Mouse (Mus musculus): ENCODE measurements at regions not wholly inside any gene's neighbourhood (a gene's known extent, or its start where the extent isn't known, plus 50 kb on each side); places are given as distances from the start of the nearest gene placed in this dataset.

DNA sequence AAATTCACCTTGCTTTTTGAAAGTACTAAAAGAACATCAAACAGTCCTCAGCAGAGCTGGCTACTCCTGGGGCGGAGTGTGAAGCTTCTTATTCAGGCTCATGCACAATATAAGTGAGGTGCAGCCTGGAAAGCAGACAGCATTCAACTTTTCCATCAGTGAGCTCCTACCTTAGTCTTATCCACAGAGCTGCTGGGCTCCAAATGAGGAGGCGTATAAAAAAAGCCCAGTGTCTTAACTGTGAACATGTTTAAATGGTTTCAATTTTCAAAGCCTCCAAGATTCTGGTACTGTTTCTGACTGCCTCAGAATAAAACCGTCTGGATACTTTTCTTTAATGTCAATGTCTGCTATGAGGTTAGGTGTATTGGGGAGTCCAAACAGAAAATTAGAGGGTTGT is 310.5 kb downstream of the Icos start:
- 77% methylated on average over 3 of the region's 3 CpGs for WGBS
- H3K27ac ChIP-seq (ENCODE audit: low read depth, low read length): no peak overlapping the region
- no peak overlapping the region for H3K9ac ChIP-seq (ENCODE audit: low read depth, low read length)
- no peaks in the 10 kb centered on the region for H3K36me3 ChIP-seq (ENCODE audit: control insufficient read depth, insufficient read depth, low read length)
- 0 out of 2 replicates have a peak, but pooled peaks cover 3% of the 10 kb centered on the region for H3K9me3 ChIP-seq (ENCODE audit: control insufficient read depth, low read length)
- no peak overlapping the region for H3K4me3 ChIP-seq (ENCODE audit: low read depth, low read length)
- no peak overlapping the region for H3K4me2 ChIP-seq
- H3K27me3 ChIP-seq (replicated peaks; ENCODE audit: control insufficient read depth, insufficient read depth, low read length): no peaks in the 10 kb centered on the region
- ATAC-seq (replicated peaks; ENCODE audit: low FRiP score) (no peak), DNase-seq (ENCODE audit: low spot score) (no peak)
- no peaks in the 10 kb centered on the region for H3K4me1 ChIP-seq (replicated peaks; ENCODE audit: control insufficient read depth, insufficient read depth, low read length)

DNA sequence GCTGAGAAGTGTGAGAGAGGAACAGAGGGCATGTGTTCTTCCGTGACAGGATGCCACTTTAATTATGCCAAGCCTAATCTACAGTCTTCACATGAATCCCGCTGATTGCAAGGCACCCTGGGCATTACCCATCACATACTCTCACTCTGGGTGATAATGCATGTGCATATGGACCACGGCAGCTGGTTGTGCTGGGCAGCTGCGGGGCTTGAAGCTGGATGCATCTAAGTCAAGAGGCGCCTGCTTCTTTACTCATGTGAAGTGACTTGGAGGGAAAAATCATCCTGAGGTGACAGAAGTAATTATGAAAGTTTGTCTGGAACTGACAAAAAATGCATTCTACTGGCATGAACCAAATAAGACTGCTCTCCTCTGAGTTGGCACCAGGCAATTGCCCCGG is 311.2 kb downstream of the Icos start:
- Histone ChIP-seq H3K9me3 (ENCODE audit: control insufficient read depth, low read length) (0 out of 2 replicates have a peak, but pooled peaks cover 3% of the 10 kb centered on the region), H3K4me1 (replicated peaks; ENCODE audit: control insufficient read depth, insufficient read depth, low read length) (no peaks in the 10 kb centered on the region), H3K27me3 (replicated peaks; ENCODE audit: control insufficient read depth, insufficient read depth, low read length) (no peaks in the 10 kb centered on the region), H3K4me3 (ENCODE audit: low read depth, low read length) (no peak overlapping the region), H3K4me2 (no peak overlapping the region), H3K27ac (ENCODE audit: low read depth, low read length) (no peak overlapping the region), H3K9ac (ENCODE audit: low read depth, low read length) (no peak overlapping the region), H3K36me3 (ENCODE audit: control insufficient read depth, insufficient read depth, low read length) (no peaks in the 10 kb centered on the region)
- ATAC-seq (replicated peaks; ENCODE audit: low FRiP score): no peak
- WGBS: 81% methylated on average over 6 of the region's 6 CpGs
- DNase-seq (ENCODE audit: low spot score): no peak

DNA sequence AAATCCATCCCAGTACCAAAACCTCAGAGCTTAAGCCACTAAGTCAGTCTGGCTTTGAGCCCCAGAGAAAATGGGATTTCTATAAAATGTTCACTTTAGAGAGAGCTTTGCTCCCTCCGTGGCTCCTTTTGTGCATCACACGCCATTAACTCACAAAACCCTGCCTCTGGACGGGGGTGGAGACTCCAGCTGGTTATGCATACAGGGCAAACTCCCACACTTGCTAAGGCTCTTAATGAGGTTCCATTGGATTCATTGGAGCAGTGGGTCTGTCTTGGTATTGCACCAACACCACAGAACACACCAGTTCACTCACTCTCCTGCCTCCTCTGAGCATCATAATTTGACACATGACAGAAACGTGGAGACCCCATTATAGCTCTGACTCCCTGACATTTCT is 311.8 kb downstream of the Icos start:
- H3K27ac ChIP-seq (ENCODE audit: low read depth, low read length): no peak overlapping the region
- no peak overlapping the region for H3K4me2 ChIP-seq
- 0 out of 2 replicates have a peak, but pooled peaks cover 3% of the 10 kb centered on the region for H3K9me3 ChIP-seq (ENCODE audit: control insufficient read depth, low read length)
- H3K36me3 ChIP-seq (ENCODE audit: control insufficient read depth, insufficient read depth, low read length): no peaks in the 10 kb centered on the region
- H3K4me1 ChIP-seq (replicated peaks; ENCODE audit: control insufficient read depth, insufficient read depth, low read length): no peaks in the 10 kb centered on the region
- DNase-seq (ENCODE audit: low spot score) (no peak), ATAC-seq (replicated peaks; ENCODE audit: low FRiP score) (no peak)
- H3K4me3 ChIP-seq (ENCODE audit: low read depth, low read length): no peak overlapping the region
- H3K9ac ChIP-seq (ENCODE audit: low read depth, low read length): no peak overlapping the region
- WGBS: 77% methylated on average over 4 of the region's 4 CpGs
- no peaks in the 10 kb centered on the region for H3K27me3 ChIP-seq (replicated peaks; ENCODE audit: control insufficient read depth, insufficient read depth, low read length)

DNA sequence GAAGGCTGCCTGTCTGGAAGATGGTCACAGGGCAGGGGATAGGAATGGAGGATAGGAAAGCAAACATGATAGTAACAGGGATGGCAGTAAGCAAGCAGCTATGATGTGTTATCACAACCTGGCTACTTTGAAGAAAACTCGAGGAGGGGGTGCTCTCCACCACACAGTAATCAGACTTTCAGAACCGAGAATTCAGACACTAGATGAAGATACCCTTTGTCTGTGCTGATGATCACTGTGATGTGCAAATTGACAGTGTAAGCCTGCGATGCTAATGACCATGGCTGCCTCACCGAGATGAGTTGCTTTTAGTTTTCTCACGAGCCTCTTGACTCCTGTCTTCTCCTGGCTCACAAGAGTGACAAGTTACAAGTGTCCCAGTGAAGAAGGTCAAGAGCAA is 315.4 kb downstream of the Icos start:
- DNase-seq (ENCODE audit: low spot score) (no peak), ATAC-seq (replicated peaks; ENCODE audit: low FRiP score) (no peak)
- Histone ChIP-seq H3K4me3 (ENCODE audit: low read depth, low read length) (no peak overlapping the region), H3K4me2 (no peak overlapping the region), H3K9ac (ENCODE audit: low read depth, low read length) (no peak overlapping the region), H3K4me1 (replicated peaks; ENCODE audit: control insufficient read depth, insufficient read depth, low read length) (no peaks in the 10 kb centered on the region), H3K9me3 (ENCODE audit: control insufficient read depth, low read length) (0 out of 2 replicates have a peak, but pooled peaks cover 3% of the 10 kb centered on the region), H3K27me3 (replicated peaks; ENCODE audit: control insufficient read depth, insufficient read depth, low read length) (no peaks in the 10 kb centered on the region), H3K27ac (ENCODE audit: low read depth, low read length) (no peak overlapping the region), H3K36me3 (ENCODE audit: control insufficient read depth, insufficient read depth, low read length) (no peaks in the 10 kb centered on the region)
- WGBS: 54% methylated on average over 5 of the region's 5 CpGs

GRCm38 (mm10) chr1:61295219-61295618 is 317.5 kb downstream of the Icos start:
- Histone ChIP-seq H3K36me3 (ENCODE audit: control insufficient read depth, insufficient read depth, low read length) (no peaks in the 10 kb centered on the region), H3K4me3 (ENCODE audit: low read depth, low read length) (no peak overlapping the region), H3K4me2 (no peak overlapping the region), H3K27me3 (replicated peaks; ENCODE audit: control insufficient read depth, insufficient read depth, low read length) (no peaks in the 10 kb centered on the region), H3K27ac (ENCODE audit: low read depth, low read length) (no peak overlapping the region), H3K9me3 (ENCODE audit: control insufficient read depth, low read length) (0 out of 2 replicates have a peak, but pooled peaks cover 3% of the 10 kb centered on the region), H3K9ac (ENCODE audit: low read depth, low read length) (no peak overlapping the region), H3K4me1 (replicated peaks; ENCODE audit: control insufficient read depth, insufficient read depth, low read length) (no peaks in the 10 kb centered on the region)
- DNase-seq (ENCODE audit: low spot score) (no peak), ATAC-seq (replicated peaks; ENCODE audit: low FRiP score) (no peak)
- WGBS: 75% methylated on average over 3 of the region's 3 CpGs

DNA sequence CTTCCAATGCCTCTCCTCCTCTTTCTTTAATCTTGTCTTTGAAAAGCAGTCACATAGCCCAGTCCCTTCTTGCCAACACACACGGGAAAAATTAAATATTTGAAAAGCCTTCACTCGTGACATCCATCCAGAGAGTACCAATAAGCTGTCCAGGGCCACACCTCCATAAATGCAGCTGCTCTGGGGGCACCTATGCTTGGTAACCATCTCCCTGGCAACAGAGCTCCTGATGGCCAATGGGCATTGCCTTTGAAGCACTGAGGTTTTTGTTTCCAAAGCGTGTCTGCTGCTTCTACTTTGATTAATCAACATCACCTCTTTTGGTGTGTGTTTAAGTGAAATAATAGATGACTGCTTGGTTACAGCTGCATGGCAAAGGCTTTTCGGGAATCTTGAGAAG is 319.1 kb downstream of the Icos start:
- Histone ChIP-seq H3K4me1 (replicated peaks; ENCODE audit: control insufficient read depth, insufficient read depth, low read length) (no peaks in the 10 kb centered on the region), H3K9me3 (ENCODE audit: control insufficient read depth, low read length) (0 out of 2 replicates have a peak, but pooled peaks cover 3% of the 10 kb centered on the region), H3K9ac (ENCODE audit: low read depth, low read length) (no peak overlapping the region), H3K36me3 (ENCODE audit: control insufficient read depth, insufficient read depth, low read length) (no peaks in the 10 kb centered on the region), H3K4me3 (ENCODE audit: low read depth, low read length) (no peak overlapping the region), H3K27ac (ENCODE audit: low read depth, low read length) (no peak overlapping the region), H3K4me2 (no peak overlapping the region), H3K27me3 (replicated peaks; ENCODE audit: control insufficient read depth, insufficient read depth, low read length) (no peaks in the 10 kb centered on the region)
- 64% methylated on average over 4 of the region's 4 CpGs for WGBS
- no peak for DNase-seq (ENCODE audit: low spot score)
- ATAC-seq (replicated peaks; ENCODE audit: low FRiP score): no peak

GRCm38 (mm10) chr1:61297361-61297760 is 319.6 kb downstream of the Icos start:
- 0 out of 2 replicates have a peak, but pooled peaks cover under 1% of the 10 kb centered on the region for H3K9me3 ChIP-seq (ENCODE audit: control insufficient read depth, low read length)
- WGBS: 76% methylated on average over 3 of the region's 3 CpGs
- no peak overlapping the region for H3K27ac ChIP-seq (ENCODE audit: low read depth, low read length)
- H3K4me3 ChIP-seq (ENCODE audit: low read depth, low read length): no peak overlapping the region
- H3K27me3 ChIP-seq (replicated peaks; ENCODE audit: control insufficient read depth, insufficient read depth, low read length): no peaks in the 10 kb centered on the region
- H3K4me2 ChIP-seq: no peak overlapping the region
- H3K4me1 ChIP-seq (replicated peaks; ENCODE audit: control insufficient read depth, insufficient read depth, low read length): no peaks in the 10 kb centered on the region
- no peak overlapping the region for H3K9ac ChIP-seq (ENCODE audit: low read depth, low read length)
- DNase-seq (ENCODE audit: low spot score) (no peak), ATAC-seq (replicated peaks; ENCODE audit: low FRiP score) (no peak)
- no peaks in the 10 kb centered on the region for H3K36me3 ChIP-seq (ENCODE audit: control insufficient read depth, insufficient read depth, low read length)

GRCm38 (mm10) chr1:61298064-61298463 is 320.3 kb downstream of the Icos start:
- no peaks in the 10 kb centered on the region for H3K4me1 ChIP-seq (replicated peaks; ENCODE audit: control insufficient read depth, insufficient read depth, low read length)
- no peak for DNase-seq (ENCODE audit: low spot score)
- no peak for ATAC-seq (replicated peaks; ENCODE audit: low FRiP score)

DNA sequence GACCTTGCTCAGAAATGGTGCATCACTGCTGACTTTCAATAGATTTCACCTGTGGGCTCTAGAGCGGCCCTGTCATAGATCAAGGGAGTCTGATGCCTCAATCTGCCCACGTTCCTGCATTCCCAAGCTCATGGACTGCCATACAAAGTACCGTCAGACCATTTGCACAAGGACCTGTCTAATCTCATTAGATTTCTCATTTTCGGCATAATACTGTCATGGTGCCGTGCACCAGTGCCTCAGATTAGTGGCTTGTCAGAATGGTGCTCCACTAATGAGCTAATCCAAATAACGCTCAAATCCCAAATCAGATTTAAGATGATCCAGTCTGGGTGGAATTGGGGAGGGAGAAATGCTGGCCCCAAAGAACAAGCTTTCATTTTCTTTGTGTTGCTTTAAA is 321.1 kb downstream of the Icos start:
- H3K36me3 ChIP-seq (ENCODE audit: control insufficient read depth, insufficient read depth, low read length): no peaks in the 10 kb centered on the region
- no peak overlapping the region for H3K4me3 ChIP-seq (ENCODE audit: low read depth, low read length)
- no peak for ATAC-seq (replicated peaks; ENCODE audit: low FRiP score)
- H3K27ac ChIP-seq (ENCODE audit: low read depth, low read length): no peak overlapping the region
- H3K9ac ChIP-seq (ENCODE audit: low read depth, low read length): no peak overlapping the region
- WGBS: 75% methylated on average over 6 of the region's 6 CpGs
- H3K27me3 ChIP-seq (replicated peaks; ENCODE audit: control insufficient read depth, insufficient read depth, low read length): no peaks in the 10 kb centered on the region
- H3K4me1 ChIP-seq (replicated peaks; ENCODE audit: control insufficient read depth, insufficient read depth, low read length): no peaks in the 10 kb centered on the region
- DNase-seq (ENCODE audit: low spot score): no peak
- H3K9me3 ChIP-seq (ENCODE audit: control insufficient read depth, low read length): no peaks in the 10 kb centered on the region
- H3K4me2 ChIP-seq: no peak overlapping the region

More at GRCm38 (mm10) chr1:61298064-61298463, 320.3 kb downstream of the Icos start:
- WGBS: 36% methylated on average over 3 of the region's 3 CpGs
- Histone ChIP-seq H3K27ac (ENCODE audit: low read depth, low read length) (no peak overlapping the region), H3K36me3 (ENCODE audit: control insufficient read depth, insufficient read depth, low read length) (no peaks in the 10 kb centered on the region), H3K9ac (ENCODE audit: low read depth, low read length) (no peak overlapping the region), H3K4me2 (no peak overlapping the region), H3K9me3 (ENCODE audit: control insufficient read depth, low read length) (no peaks in the 10 kb centered on the region), H3K4me3 (ENCODE audit: low read depth, low read length) (no peak overlapping the region), H3K27me3 (replicated peaks; ENCODE audit: control insufficient read depth, insufficient read depth, low read length) (no peaks in the 10 kb centered on the region)
